In the genomic region with DNA sequence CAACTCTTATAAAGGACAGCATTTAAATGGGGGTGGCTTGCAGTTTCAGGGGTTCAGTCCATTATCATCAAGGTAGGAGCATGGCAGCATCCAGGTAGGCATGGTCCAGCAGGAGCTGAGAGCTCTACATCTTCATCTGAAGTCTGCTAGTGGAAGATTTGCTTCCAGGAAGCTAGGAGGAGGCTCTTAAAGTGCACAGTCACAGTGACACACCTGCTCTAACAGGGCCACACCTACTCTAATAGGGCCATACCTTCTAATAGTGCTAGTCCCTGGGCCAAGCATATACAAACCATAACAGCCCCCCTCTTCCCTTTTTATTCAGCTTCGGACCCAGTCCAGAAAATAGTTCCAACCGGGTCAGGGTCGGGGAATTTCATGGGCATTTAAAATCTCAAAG, we compare ENCODE assay signal across 22 mouse cellular contexts. TPM values are rescaled to one million over a fixed set of nuclear protein-coding genes. Genes with fewer than 3 reads are reported as not detected.
DNase-seq lines count a peak whose midpoint lies in the region; ATAC-seq lines count a peak whose summit lies in the region.
"Had no signal": no experiment of that assay in that cellular context is flagged by ENCODE, and none has a peak within 500 bp of the region (broad histone marks: within the 10 kb centered on the region; RNA-seq: fewer than 3 reads in every experiment).

No protein-coding gene starts in this region.

- no peak overlapping the region for H3K4me3 ChIP-seq in liver, embryonic 15.5 days (replicated peaks)
- H3K4me3 ChIP-seq: forebrain, embryonic 13.5 days; hindbrain, embryonic 15.5 days; myocyte; neural tube, embryonic 12.5 days had no signal

- peaks cover 30% of the 10 kb centered on the region for H3K4me1 ChIP-seq in liver, embryonic 15.5 days (replicated peaks)
- H3K4me1 ChIP-seq: forebrain, embryonic 13.5 days had no signal

- peak overlapping the region; percentile 35 for H3K4me2 ChIP-seq in liver, embryonic 15.5 days
- H3K4me2 ChIP-seq: forebrain, embryonic 13.5 days; hindbrain, embryonic 15.5 days; midbrain, embryonic 11.5 days; neural tube, embryonic 12.5 days had no signal

- no peak overlapping the region for H3K9ac ChIP-seq in liver, embryonic 15.5 days
- H3K9ac ChIP-seq: forebrain, embryonic 13.5 days; hindbrain, embryonic 15.5 days; neural tube, embryonic 12.5 days had no signal

- H3K9me3 ChIP-seq in liver, embryonic 15.5 days (replicated peaks), result no peaks in the 10 kb centered on the region
- H3K9me3 ChIP-seq: forebrain, embryonic 13.5 days; hindbrain, embryonic 15.5 days; neural tube, embryonic 12.5 days had no signal

- peak; percentile 95 for ATAC-seq in liver, embryonic 15.5 days (ENCODE audit: insufficient read depth)
- ATAC-seq: forebrain, embryonic 13.5 days; inflammation-experienced regulatory T-cells, adult 6 months had no signal

- H3K36me3 ChIP-seq in liver, embryonic 15.5 days (replicated peaks), result no peaks in the 10 kb centered on the region
- H3K36me3 ChIP-seq: hindbrain, embryonic 15.5 days; neural tube, embryonic 12.5 days had no signal

- WGBS in liver, embryonic 15.5 days (ENCODE audit: insufficient replicate concordance), result 79% methylated on average over 3 of the region's 3 CpGs

- peak overlapping the region; percentile 74 for H3K27ac ChIP-seq in liver, embryonic 15.5 days (replicated peaks)
- H3K27ac ChIP-seq: forebrain, embryonic 13.5 days; hindbrain, embryonic 15.5 days; neural tube, embryonic 12.5 days had no signal

- DNase-seq in adrenal gland, adult 2 months, result peak; percentile 31
- no peak for DNase-seq in adrenal gland, postnatal 10 days
- DNase-seq in ZHBTc4 (ENCODE audit: low read depth, low spot score) (peak; percentile 14), liver (peak; percentile 53)
- DNase-seq in gastrocnemius, adult 18-20 months (ENCODE audit: low spot score), result no peak
- DNase-seq in kidney, postnatal 25 days, result no peak
- no peak for DNase-seq in cerebellum, adult 9-10 months
- DNase-seq: adrenal gland, postnatal 25 days; cerebellum, adult 18-20 months; cerebellum, postnatal 14 days; kidney, adult 2 months; kidney, postnatal 4 days; lung, postnatal 36 days; thymus, postnatal 25 days had no signal

- peaks cover 13% of the 10 kb centered on the region; the same call in 1 of the 2 replicates for H3K27me3 ChIP-seq in liver, embryonic 15.5 days
- H3K27me3 ChIP-seq: CH12.LX; forebrain, embryonic 13.5 days; hindbrain, embryonic 15.5 days; neural tube, embryonic 12.5 days had no signal

RNA-seq across cellular contexts. Expression of a gene that starts 5.7 kb away (rescaled TPM):
- total RNA-seq in adrenal gland, adult 2 months (2021), result 100 to 1,000 TPM; 138 to 209 TPM
- polyA plus RNA-seq in adrenal gland, adult 2 months (2012; rRNA removed), result 3.9 and 5.6 TPM in 2 replicates
- 100 to 1,000 TPM; 117 to 134 TPM for total RNA-seq in adrenal gland, postnatal 10 days (2021)
- 55.3 and 78.9 TPM in 2 replicates for polyA plus RNA-seq in liver, embryonic 15.5 days (2015; fragmentation: Nextera tagmentation; extraction: Ambion mirVana)
- total RNA-seq in gastrocnemius, adult 18-20 months (2021), result 10 to 100 TPM; 66.5 to 68.8 TPM

RNA-seq across cellular contexts. Expression of a gene that starts 37.1 kb away (rescaled TPM):
- 10 to 100 TPM; 25.2 to 34.9 TPM for total RNA-seq in adrenal gland, adult 2 months (2021)
- polyA plus RNA-seq in adrenal gland, adult 2 months (2012; rRNA removed), result 10.3 and 11.9 TPM in 2 replicates
- total RNA-seq in adrenal gland, postnatal 10 days (2021), result 10 to 100 TPM; 31.2 to 31.4 TPM
- 17.7 and 19.0 TPM in 2 replicates for polyA plus RNA-seq in liver, embryonic 15.5 days (2015; fragmentation: Nextera tagmentation; extraction: Ambion mirVana)
- total RNA-seq in gastrocnemius, adult 18-20 months (2021), result 1 to 10 TPM; 6.6 to 8.5 TPM

RNA-seq across cellular contexts. Expression of a gene that starts 37.2 kb away (rescaled TPM):
- total RNA-seq in adrenal gland, adult 2 months (2021), result 1 to 10 TPM; 2.7 to 4.2 TPM
- 0.16 and 0.20 TPM in 2 replicates for polyA plus RNA-seq in adrenal gland, adult 2 months (2012; rRNA removed)
- 1 to 10 TPM; 3.5 to 6.2 TPM for total RNA-seq in adrenal gland, postnatal 10 days (2021)
- 0.30 and 0.35 TPM in 2 replicates for polyA plus RNA-seq in liver, embryonic 15.5 days (2015; fragmentation: Nextera tagmentation; extraction: Ambion mirVana)
- 1 to 10 TPM; 1.2 to 1.3 TPM for total RNA-seq in gastrocnemius, adult 18-20 months (2021)

Comparison
In these comparisons a context has a peak if more than half of its experiments do, and no peak if none do; other contexts are left out.
1. DNase-seq: peak in adrenal gland, adult 2 months (single experiment), ZHBTc4 (single experiment) and liver (single experiment); none in adrenal gland, postnatal 10 days (single experiment), gastrocnemius, adult 18-20 months (single experiment), kidney, postnatal 25 days (0 of 2) and cerebellum, adult 9-10 months (single experiment).